Mouse (Mus musculus): ENCODE results near the gene Kdelr1.
"Not testable (repeated sequence)": the region's sequence is repeated elsewhere in the genome, so short reads cannot be mapped to it uniquely, and the experiment has no call there.

DNA sequence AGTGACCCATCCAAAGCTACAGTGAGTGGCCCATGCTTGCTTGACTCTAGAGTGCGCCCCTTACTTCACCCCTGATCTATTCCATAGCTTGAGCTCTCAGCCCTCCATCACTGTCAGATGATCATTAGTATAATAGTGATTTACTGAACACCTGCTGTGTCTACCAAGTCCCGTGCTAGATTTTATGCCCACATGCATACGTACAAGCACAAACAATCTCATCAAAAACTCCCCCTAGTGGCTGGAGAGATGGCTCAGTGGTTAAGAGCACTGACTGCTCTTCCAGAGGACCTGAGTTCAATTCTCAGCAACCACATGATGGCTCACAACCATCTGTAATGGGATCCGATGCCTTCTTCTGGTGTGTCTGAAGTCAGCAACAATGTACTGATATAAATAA, 25.6 kb downstream of the Kdelr1 start:
- peak; percentile 14 to 34 (median 23); a peak in 4 of 6 replicates for TF ChIP-seq CTCF (IDR thresholded peaks at IDR 0.05 in 2 of 3, conservative IDR thresholded peaks at IDR 0.05 in 1 of 3; ENCODE audit: control insufficient read depth in 1 of 3, insufficient read depth in 1 of 3, low read depth in 2 of 3, low read length in 3 of 3, poor library complexity in 1 of 3, severe bottlenecking in 1 of 3)
- TF ChIP-seq E2F4 (IDR thresholded peaks at IDR 0.05; ENCODE audit: borderline replicate concordance, low read depth, low read length); ETS1 (IDR thresholded peaks at IDR 0.05; ENCODE audit: low read depth, low read length); CHD2 (IDR thresholded peaks at IDR 0.05; ENCODE audit: low read length); NELFE (IDR thresholded peaks at IDR 0.05; ENCODE audit: low read depth, low read length); POLR2A (IDR thresholded peaks at IDR 0.05; ENCODE audit: control insufficient read depth in 1 of 2, insufficient read depth in 1 of 2, low read depth in 1 of 2, low read length in 2 of 2, poor library complexity in 1 of 2); SMC3 (IDR thresholded peaks at IDR 0.05; ENCODE audit: low read depth, low read length); MYC (IDR thresholded peaks at IDR 0.05; ENCODE audit: low read depth, low read length); RAD21 (IDR thresholded peaks at IDR 0.05; ENCODE audit: low read depth, low read length); ZKSCAN1 (IDR thresholded peaks at IDR 0.05; ENCODE audit: low read depth, low read length): not testable (repeated sequence)

Measured in MEL (cell line).